Comparison of ENCODE assay signal across 9 mouse cellular contexts in the genomic region with DNA sequence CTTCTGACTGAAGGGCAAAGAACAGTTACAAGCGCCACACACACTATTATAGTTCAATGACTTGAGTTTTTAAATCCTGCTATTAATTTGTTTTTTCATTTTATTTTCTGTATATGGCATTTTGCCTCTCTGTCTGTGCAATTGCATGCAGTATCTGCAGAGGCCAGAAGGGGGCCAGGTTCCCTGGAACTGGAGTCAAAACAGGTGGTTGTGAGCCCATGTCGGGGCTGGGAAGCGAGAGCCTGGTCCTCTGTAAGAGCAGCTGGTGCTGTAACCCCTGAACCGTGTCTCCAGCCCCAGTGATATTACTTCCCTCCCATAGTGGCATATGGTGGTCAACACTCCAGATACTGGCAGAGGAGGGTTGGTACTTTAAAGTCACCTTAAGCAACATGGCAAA. TPM values are rescaled to one million over a fixed set of nuclear protein-coding genes. Genes with fewer than 3 reads are reported as not detected.
DNase-seq lines count a peak whose midpoint lies in the region; ATAC-seq and TF ChIP-seq lines count a peak whose summit lies in the region.
"Had no signal": no experiment of that assay in that cellular context is flagged by ENCODE, and none has a peak within 500 bp of the region (broad histone marks: within the 10 kb centered on the region; RNA-seq: fewer than 3 reads in every experiment).

No protein-coding gene starts in this region.

- H3K4me2 ChIP-seq in midbrain, embryonic 16.5 days (ENCODE audit: low read length), result no peak overlapping the region
- H3K4me2 ChIP-seq in limb, embryonic 14.5 days (replicated peaks; ENCODE audit: low read depth, low read length, severe bottlenecking), result no peak overlapping the region
- no peak overlapping the region for H3K4me2 ChIP-seq in neural tube, embryonic 11.5 days (ENCODE audit: low read depth)
- H3K4me2 ChIP-seq: limb, embryonic 12.5 days had no signal

- H3K36me3 ChIP-seq in midbrain, embryonic 10.5 days, result no peaks in the 10 kb centered on the region
- H3K36me3 ChIP-seq in midbrain, embryonic 16.5 days (ENCODE audit: control insufficient read depth, insufficient read depth, low read length), result no peaks in the 10 kb centered on the region
- no peaks in the 10 kb centered on the region for H3K36me3 ChIP-seq in limb, embryonic 14.5 days (ENCODE audit: control insufficient read depth, insufficient read depth, low read length)
- H3K36me3 ChIP-seq in neural tube, embryonic 11.5 days (ENCODE audit: control insufficient read depth, insufficient read depth, low read length), result no peaks in the 10 kb centered on the region
- H3K36me3 ChIP-seq: limb, embryonic 12.5 days had no signal

- H3K9me3 ChIP-seq in midbrain, embryonic 10.5 days (replicated peaks), result peaks cover 9% of the 10 kb centered on the region; the same call in 1 of the 2 replicates
- no peaks in the 10 kb centered on the region for H3K9me3 ChIP-seq in midbrain, embryonic 16.5 days (replicated peaks; ENCODE audit: control insufficient read depth, low read length, poor library complexity, severe bottlenecking)
- no peaks in the 10 kb centered on the region for H3K9me3 ChIP-seq in limb, embryonic 14.5 days (ENCODE audit: control insufficient read depth, low read length)
- H3K9me3 ChIP-seq in neural tube, embryonic 11.5 days (ENCODE audit: control insufficient read depth, low read length), result no peaks in the 10 kb centered on the region

- H3K27me3 ChIP-seq in midbrain, embryonic 10.5 days (ENCODE audit: low read depth, poor library complexity, severe bottlenecking), result peaks cover 14% of the 10 kb centered on the region
- no peaks in the 10 kb centered on the region for H3K27me3 ChIP-seq in midbrain, embryonic 16.5 days (ENCODE audit: control insufficient read depth, insufficient read depth, low read depth, low read length)
- no peaks in the 10 kb centered on the region for H3K27me3 ChIP-seq in limb, embryonic 14.5 days (ENCODE audit: control insufficient read depth, insufficient read depth, low read length)
- H3K27me3 ChIP-seq in neural tube, embryonic 11.5 days (ENCODE audit: control insufficient read depth, insufficient read depth, low read length), result 0 out of 2 replicates have a peak, but pooled peaks cover 2% of the 10 kb centered on the region

- no peak for TF ChIP-seq POLR2A in limb, embryonic 14.5 days (IDR thresholded peaks at IDR 0.05; ENCODE audit: borderline replicate concordance, extremely low read depth, insufficient read depth, insufficient read length)

- WGBS in midbrain, embryonic 10.5 days, result 12% methylated on average over 4 of the region's 4 CpGs
- 11% methylated on average over 4 of the region's 4 CpGs for WGBS in midbrain, embryonic 16.5 days
- WGBS in limb, embryonic 14.5 days, result 10% methylated on average over 4 of the region's 4 CpGs
- WGBS in neural tube, embryonic 11.5 days, result 14% methylated on average over 4 of the region's 4 CpGs

- no peak overlapping the region for H3K9ac ChIP-seq in midbrain, embryonic 16.5 days (ENCODE audit: low read depth, low read length)
- no peak overlapping the region for H3K9ac ChIP-seq in limb, embryonic 14.5 days (ENCODE audit: low read depth, low read length, severe bottlenecking)
- no peak overlapping the region for H3K9ac ChIP-seq in neural tube, embryonic 11.5 days (ENCODE audit: low read length)
- H3K9ac ChIP-seq: limb, embryonic 12.5 days had no signal

- peaks cover 2% of the 10 kb centered on the region; the same call in 1 of the 2 replicates for H3K4me1 ChIP-seq in midbrain, embryonic 10.5 days
- no peaks in the 10 kb centered on the region for H3K4me1 ChIP-seq in midbrain, embryonic 16.5 days (ENCODE audit: control insufficient read depth, insufficient read depth, low read length)
- H3K4me1 ChIP-seq in limb, embryonic 14.5 days (ENCODE audit: control insufficient read depth, insufficient read depth, low read length), result no peaks in the 10 kb centered on the region
- H3K4me1 ChIP-seq in neural tube, embryonic 11.5 days (ENCODE audit: control insufficient read depth, insufficient read depth, low read length), result no peaks in the 10 kb centered on the region

- intact Hi-C loops in heart, postnatal 36 days (cut with DNase I), result loop anchor here (2.0 to 5.0 kb wide), 3 partner anchors 20 to 84 kb away; partner anchors contain the start of gene Tle6

- DNase-seq in midbrain, embryonic 10.5 days (ENCODE audit: low spot score), result peak; percentile 73
- DNase-seq in MN1 (ENCODE audit: low spot score), result peak; percentile 67
- peak; percentile 77 to 89 for DNase-seq in cerebellum, postnatal 14 days
- DNase-seq in heart, postnatal 36 days, result peak; percentile 66 to 78
- peak; percentile 40 for DNase-seq in limb, embryonic 14.5 days (ENCODE audit: low spot score)
- DNase-seq in neural tube, embryonic 11.5 days (ENCODE audit: low spot score), result peak; percentile 71
- DNase-seq in urinary bladder, postnatal 36 days (ENCODE audit: low spot score in 2 of 2), result peak; percentile 50 to 71

- no peak overlapping the region for H3K27ac ChIP-seq in midbrain, embryonic 10.5 days (replicated peaks)
- no peak overlapping the region for H3K27ac ChIP-seq in midbrain, embryonic 16.5 days (ENCODE audit: low read length)
- H3K27ac ChIP-seq in limb, embryonic 14.5 days (replicated peaks; ENCODE audit: low read depth, low read length), result no peak overlapping the region
- H3K27ac ChIP-seq in neural tube, embryonic 11.5 days (ENCODE audit: low read depth, low read length), result no peak overlapping the region
- H3K27ac ChIP-seq: limb, embryonic 12.5 days had no signal

- no peak for ATAC-seq in midbrain, embryonic 16.5 days
- ATAC-seq in limb, embryonic 14.5 days (ENCODE audit: low FRiP score, low read depth), result no peak
- no peak for ATAC-seq in neural tube, embryonic 11.5 days (ENCODE audit: insufficient read depth, low FRiP score, low TSS enrichment)

- H3K4me3 ChIP-seq in midbrain, embryonic 10.5 days, result no peak overlapping the region
- no peak overlapping the region for H3K4me3 ChIP-seq in midbrain, embryonic 16.5 days (ENCODE audit: low read depth, low read length)
- H3K4me3 ChIP-seq in limb, embryonic 14.5 days (replicated peaks; ENCODE audit: low read length), result no peak overlapping the region
- no peak overlapping the region for H3K4me3 ChIP-seq in neural tube, embryonic 11.5 days (ENCODE audit: low read depth, low read length)
- H3K4me3 ChIP-seq: limb, embryonic 12.5 days had no signal

RNA-seq across cellular contexts. Expression of gene Gna15, which starts 5.5 kb away (rescaled TPM):
- polyA plus RNA-seq in midbrain, embryonic 10.5 days (2016; fragmentation: Nextera tagmentation; extraction: Ambion mirVana), result 0.53 and 0.85 TPM in 2 replicates
- polyA plus RNA-seq in midbrain, embryonic 16.5 days (2015; fragmentation: Nextera tagmentation; extraction: Ambion mirVana), result 0.80 and 0.87 TPM in 2 replicates
- under 1 TPM; 0.73 to 0.78 TPM for total RNA-seq in heart, postnatal 36 days (2021)
- polyA plus RNA-seq in limb, embryonic 14.5 days (2012; rRNA removed), result 3.7 and 3.8 TPM in 2 replicates
- polyA plus RNA-seq in limb, embryonic 14.5 days (2014; fragmentation: Nextera tagmentation; extraction: Ambion mirVana), result 3.4 and 3.8 TPM in 2 replicates
- polyA plus RNA-seq in neural tube, embryonic 11.5 days (2014; fragmentation: Nextera tagmentation; extraction: Ambion mirVana), result 0.41 TPM in 2 replicates

RNA-seq across cellular contexts. Expression of gene S1pr4, which starts 18.6 kb away (rescaled TPM):
- polyA plus RNA-seq in midbrain, embryonic 10.5 days (2016; fragmentation: Nextera tagmentation; extraction: Ambion mirVana), result 0.37 and 0.89 TPM in 2 replicates
- 0.44 and 0.58 TPM in 2 replicates for polyA plus RNA-seq in midbrain, embryonic 16.5 days (2015; fragmentation: Nextera tagmentation; extraction: Ambion mirVana)
- total RNA-seq in heart, postnatal 36 days (2021), result 1 to 10 TPM in 1 of 2 experiments, under 1 TPM in 1; 0.61 to 1.3 TPM
- polyA plus RNA-seq in limb, embryonic 14.5 days (2012; rRNA removed), result 0.50 and 0.79 TPM in 2 replicates
- 0.23 and 0.66 TPM in 2 replicates for polyA plus RNA-seq in limb, embryonic 14.5 days (2014; fragmentation: Nextera tagmentation; extraction: Ambion mirVana)
- polyA plus RNA-seq in neural tube, embryonic 11.5 days (2014; fragmentation: Nextera tagmentation; extraction: Ambion mirVana), result 0.45 and 0.58 TPM in 2 replicates

RNA-seq across cellular contexts. Expression of gene Ncln, which starts 22.4 kb away (rescaled TPM):
- 84.5 and 87.5 TPM in 2 replicates for polyA plus RNA-seq in midbrain, embryonic 10.5 days (2016; fragmentation: Nextera tagmentation; extraction: Ambion mirVana)
- 61.1 and 61.3 TPM in 2 replicates for polyA plus RNA-seq in midbrain, embryonic 16.5 days (2015; fragmentation: Nextera tagmentation; extraction: Ambion mirVana)
- total RNA-seq in heart, postnatal 36 days (2021), result 10 to 100 TPM; 61.9 to 63.9 TPM
- 218 and 324 TPM in 2 replicates for polyA plus RNA-seq in limb, embryonic 14.5 days (2012; rRNA removed)
- 76.4 and 89.7 TPM in 2 replicates for polyA plus RNA-seq in limb, embryonic 14.5 days (2014; fragmentation: Nextera tagmentation; extraction: Ambion mirVana)
- polyA plus RNA-seq in neural tube, embryonic 11.5 days (2014; fragmentation: Nextera tagmentation; extraction: Ambion mirVana), result 66.2 and 74.2 TPM in 2 replicates

RNA-seq across cellular contexts. Expression of gene Gna11, which starts 26.4 kb away (rescaled TPM):
- polyA plus RNA-seq in midbrain, embryonic 10.5 days (2016; fragmentation: Nextera tagmentation; extraction: Ambion mirVana), result 70.7 and 73.7 TPM in 2 replicates
- polyA plus RNA-seq in midbrain, embryonic 16.5 days (2015; fragmentation: Nextera tagmentation; extraction: Ambion mirVana), result 89.7 and 90.2 TPM in 2 replicates
- total RNA-seq in heart, postnatal 36 days (2021), result 10 to 100 TPM; 50.7 to 51.7 TPM
- 97.4 and 116 TPM in 2 replicates for polyA plus RNA-seq in limb, embryonic 14.5 days (2012; rRNA removed)
- 89.1 and 91.7 TPM in 2 replicates for polyA plus RNA-seq in limb, embryonic 14.5 days (2014; fragmentation: Nextera tagmentation; extraction: Ambion mirVana)
- polyA plus RNA-seq in neural tube, embryonic 11.5 days (2014; fragmentation: Nextera tagmentation; extraction: Ambion mirVana), result 74.6 and 78.8 TPM in 2 replicates

RNA-seq across cellular contexts. Expression of gene Celf5, which starts 36.0 kb away (rescaled TPM):
- 5.0 and 10.8 TPM in 2 replicates for polyA plus RNA-seq in midbrain, embryonic 10.5 days (2016; fragmentation: Nextera tagmentation; extraction: Ambion mirVana)
- 88.3 and 103 TPM in 2 replicates for polyA plus RNA-seq in midbrain, embryonic 16.5 days (2015; fragmentation: Nextera tagmentation; extraction: Ambion mirVana)
- under 1 TPM in 1 of 2 experiments, not detected in 1; 0.24 TPM for total RNA-seq in heart, postnatal 36 days (2021)
- polyA plus RNA-seq in limb, embryonic 14.5 days (2012; rRNA removed), result 5.9 and 7.9 TPM in 2 replicates
- 0.85 and 1.6 TPM in 2 replicates for polyA plus RNA-seq in limb, embryonic 14.5 days (2014; fragmentation: Nextera tagmentation; extraction: Ambion mirVana)
- polyA plus RNA-seq in neural tube, embryonic 11.5 days (2014; fragmentation: Nextera tagmentation; extraction: Ambion mirVana), result 10.6 and 11.1 TPM in 2 replicates
